Mouse (Mus musculus) liver, adult 2 months (tissue): Measurements from ENCODE around the gene Tnfrsf26. TPM values are rescaled to one million over a fixed set of nuclear protein-coding genes. Genes with fewer than 3 reads are reported as not detected.

ENCODE experiments used
- DNase-seq: peaks from one replicate; pipeline ENCODE4 v3.0.0-alpha.2; 2011; ENCODE audit warnings: low read depth, low spot score; ENCODE audit errors: extremely low read depth
- H3K27ac ChIP-seq: fragments of 200-500 bp; replicated peaks from 2 replicates; pipeline ENCODE4 v1.5.1; 2012; ENCODE audit warnings: low read depth, mild to moderate bottlenecking, control low read depth, inconsistent platforms, low read length; ENCODE audit not compliant: insufficient read depth
- H3K27me3 ChIP-seq: fragments of 200-500 bp; 2 replicates; pipeline ENCODE4 v1.6.1; 2012; ENCODE audit warnings: mild to moderate bottlenecking, moderate library complexity, low read length, inconsistent platforms; ENCODE audit not compliant: control insufficient read depth, insufficient read depth
- H3K36me3 ChIP-seq: fragments of 200-500 bp; 2 replicates; pipeline ENCODE4 v1.6.1; 2012; ENCODE audit warnings: low read length, inconsistent platforms; ENCODE audit not compliant: control insufficient read depth, insufficient read depth
- H3K4me1 ChIP-seq: fragments of 200-500 bp; 2 replicates; pipeline ENCODE4 v1.6.1; 2011; ENCODE audit warnings: low read length; ENCODE audit not compliant: control insufficient read depth, insufficient read depth
- H3K4me3 ChIP-seq: fragments of 200-500 bp; 2 replicates; pipeline ENCODE4 v1.5.1; 2011; ENCODE audit warnings: low read depth, mild to moderate bottlenecking, control low read depth, low read length, moderate library complexity; ENCODE audit not compliant: insufficient read depth
- H3K79me2 ChIP-seq: fragments of 200-500 bp; 2 replicates; pipeline ENCODE4 v1.6.1; 2012; ENCODE audit warnings: inconsistent platforms, mild to moderate bottlenecking, low read length, moderate library complexity; ENCODE audit not compliant: control insufficient read depth, insufficient read depth
- H3K9ac ChIP-seq: fragments of 200-500 bp; 2 replicates; pipeline ENCODE4 v1.6.1; 2012; ENCODE audit warnings: low read depth, mild to moderate bottlenecking, control low read depth, inconsistent platforms, low read length
- CTCF ChIP-seq: fragments of 200-500 bp; IDR thresholded peaks from 2 replicates; pipeline ENCODE4 v1.5.1; 2011; ENCODE audit warnings: low read depth, low read length, control low read depth
- POLR2A ChIP-seq: fragments of 200-500 bp; IDR thresholded peaks from 2 replicates; pipeline ENCODE4 v1.6.1; 2011; ENCODE audit warnings: low read length, control low read depth; ENCODE audit not compliant: insufficient read depth; ENCODE audit errors: extremely low read depth
- WGBS: fragments of 180-500 bp; shearing (Covaris S2); methylation state at CpG from one replicate; pipeline ENCODE4 v1.1.7; 2018; 5-methylcytosine and 5-hydroxymethylcytosine counted together
- polyA plus RNA-seq: library from polyadenylated mRNA; depleted of rRNA; stranded (reverse); fragments of >200 nt; gene quantifications from 2 replicates; pipeline ENCODE4 v1.2.3, GENCODE M21; 2012; rRNA removed
- total RNA-seq: library from RNA; depleted of rRNA; stranded (reverse); fragments of >200 nt; gene quantifications from 2 replicates; pipeline ENCODE4 v1.2.3, GENCODE M21; 2014; rRNA removed

Gene Tnfrsf26
- total and polyA plus RNA-seq, 2 experiments, result 0.26 to 0.37 TPM

- Histone ChIP-seq H3K27me3 (no peaks in the 10 kb centered on the region), H3K4me3 (no peak overlapping the region), H3K9ac (no peak overlapping the region), H3K79me2 (no peaks in the 10 kb centered on the region), H3K4me1 (no peaks in the 10 kb centered on the region), H3K36me3 (peaks cover 62% of the 10 kb centered on the region), H3K27ac (no peak overlapping the region)
- 97% methylated on average over 5 of the region's 5 CpGs for WGBS
- DNase-seq, result no peak
- no peak for TF ChIP-seq POLR2A
- TF ChIP-seq CTCF, result no peak
These were observed 64.7 kb downstream of the Tnfrsf26 start for GRCm38 (mm10) chr7:143563787-143564186.

Other genes starting within 250 kb of the Tnfrsf26 start
- gene Cdkn1c, start 167.7 kb downstream of the Tnfrsf26 start, total RNA-seq, result 2.4 and 4.4 TPM in 2 replicates
- 2.2 and 5.2 TPM in 2 replicates for gene Cdkn1c, start 167.7 kb downstream of the Tnfrsf26 start, polyA plus RNA-seq
- 64.4 and 95.4 TPM in 2 replicates for gene Slc22a18, start 155.0 kb downstream of the Tnfrsf26 start, total RNA-seq
- 344 and 377 TPM in 2 replicates for gene Slc22a18, start 155.0 kb downstream of the Tnfrsf26 start, polyA plus RNA-seq
- gene Phlda2, start 125.6 kb downstream of the Tnfrsf26 start, total RNA-seq, result 0.28 TPM in 1 of 2 replicates, not detected in the other
- 0.40 TPM in 1 of 2 replicates, not detected in the other for gene Phlda2, start 125.6 kb downstream of the Tnfrsf26 start, polyA plus RNA-seq
- gene Nap1l4, start 79.6 kb downstream of the Tnfrsf26 start, total RNA-seq, result 40.7 and 42.0 TPM in 2 replicates
- 24.0 and 25.7 TPM in 2 replicates for gene Nap1l4, start 79.6 kb downstream of the Tnfrsf26 start, polyA plus RNA-seq
- gene Cars, start 28.6 kb downstream of the Tnfrsf26 start, total RNA-seq, result 13.6 and 17.9 TPM in 2 replicates
- 15.2 and 20.0 TPM in 2 replicates for gene Cars, start 28.6 kb downstream of the Tnfrsf26 start, polyA plus RNA-seq
- gene Tnfrsf22, start 20.9 kb upstream of the Tnfrsf26 start, total RNA-seq, result 0.37 and 0.40 TPM in 2 replicates
- 0.68 and 0.93 TPM in 2 replicates for gene Tnfrsf22, start 20.9 kb upstream of the Tnfrsf26 start, polyA plus RNA-seq
- gene Tnfrsf23, start 57.1 kb upstream of the Tnfrsf26 start, total RNA-seq, result 0.34 TPM in 1 of 2 replicates, not detected in the other
- 0.49 and 0.54 TPM in 2 replicates for gene Tnfrsf23, start 57.1 kb upstream of the Tnfrsf26 start, polyA plus RNA-seq
- 2.7 and 2.8 TPM in 2 replicates for gene Osbpl5, start 128.3 kb upstream of the Tnfrsf26 start, total RNA-seq
- gene Osbpl5, start 128.3 kb upstream of the Tnfrsf26 start, polyA plus RNA-seq, result 3.0 and 3.8 TPM in 2 replicates
- not detected in 2 replicates for gene Mrgprg, start 138.3 kb upstream of the Tnfrsf26 start, total RNA-seq
- gene Mrgprg, start 138.3 kb upstream of the Tnfrsf26 start, polyA plus RNA-seq, result 0.05 TPM in 1 of 2 replicates, not detected in the other
- 0.09 and 0.54 TPM in 2 replicates for gene Mrgpre, start 155.8 kb upstream of the Tnfrsf26 start, total RNA-seq
- 0.52 and 0.78 TPM in 2 replicates for gene Mrgpre, start 155.8 kb upstream of the Tnfrsf26 start, polyA plus RNA-seq
- 22.5 and 32.8 TPM in 2 replicates for gene Nadsyn1, start 194.1 kb upstream of the Tnfrsf26 start, total RNA-seq
- 19.6 and 25.7 TPM in 2 replicates for gene Nadsyn1, start 194.1 kb upstream of the Tnfrsf26 start, polyA plus RNA-seq
- 85.9 and 101 TPM in 2 replicates for gene Dhcr7, start 194.4 kb upstream of the Tnfrsf26 start, total RNA-seq
- gene Dhcr7, start 194.4 kb upstream of the Tnfrsf26 start, polyA plus RNA-seq, result 282 and 283 TPM in 2 replicates
- gene Gm498, start 238.1 kb upstream of the Tnfrsf26 start, total RNA-seq, result not detected in 2 replicates
- gene Gm498, start 238.1 kb upstream of the Tnfrsf26 start, polyA plus RNA-seq, result not detected in 2 replicates